ENCODE assay signal across 19 mouse cellular contexts in genomic region chr9:95549626-95550411, GRCm38 (mm10). TPM values are rescaled to one million over a fixed set of nuclear protein-coding genes. Genes with fewer than 3 reads are reported as not detected.
DNase-seq lines count a peak whose midpoint lies in the region; ATAC-seq and TF ChIP-seq lines count a peak whose summit lies in the region.
"Had no signal": no experiment of that assay in that cellular context is flagged by ENCODE, and none has a peak within 500 bp of the region (broad histone marks: within the 10 kb centered on the region; RNA-seq: fewer than 3 reads in every experiment).

No protein-coding gene starts in this region.

- WGBS in heart, adult 2 months = 46% methylated on average over 15 of the region's 15 CpGs
- WGBS in kidney, adult 2 months = 39% methylated on average over 15 of the region's 15 CpGs
- WGBS in kidney, embryonic 16.5 days = 37% methylated on average over 15 of the region's 15 CpGs
- 67% methylated on average over 15 of the region's 15 CpGs for WGBS in liver, embryonic 15.5 days (ENCODE audit: insufficient replicate concordance)

- no peak overlapping the region for H3K4me3 ChIP-seq in heart, adult 2 months
- no peak overlapping the region for H3K4me3 ChIP-seq in kidney, adult 2 months (ENCODE audit: insufficient read depth, low read depth, low read length)
- no peak overlapping the region for H3K4me3 ChIP-seq in kidney, embryonic 16.5 days (ENCODE audit: low read length)
- H3K4me3 ChIP-seq in liver, embryonic 15.5 days (replicated peaks) = no peak overlapping the region
- H3K4me3 ChIP-seq: embryonic facial prominence, embryonic 10.5 days; forebrain, embryonic 13.5 days; limb, embryonic 13.5 days; myocyte; neural tube, embryonic 15.5 days had no signal

- no peak overlapping the region for H3K4me2 ChIP-seq in kidney, embryonic 16.5 days (replicated peaks; ENCODE audit: low read depth, low read length)
- no peak overlapping the region for H3K4me2 ChIP-seq in liver, embryonic 15.5 days
- H3K4me2 ChIP-seq: forebrain, embryonic 13.5 days; hindbrain, embryonic 14.5 days; limb, embryonic 13.5 days; neural tube, embryonic 15.5 days had no signal

- no peak for TF ChIP-seq POLR2A in heart, adult 2 months (IDR thresholded peaks at IDR 0.05; ENCODE audit: insufficient read depth, low read depth, low read length)
- no peak for TF ChIP-seq POLR2A in kidney, adult 2 months (IDR thresholded peaks at IDR 0.05; ENCODE audit: low read depth, low read length)

- peaks cover 4% of the 10 kb centered on the region; the same call in 1 of the 2 replicates for H3K4me1 ChIP-seq in heart, adult 2 months (ENCODE audit: control insufficient read depth, insufficient read depth, low read length)
- peaks cover 17% of the 10 kb centered on the region; the same call in 1 of the 2 replicates for H3K4me1 ChIP-seq in kidney, adult 2 months (ENCODE audit: control insufficient read depth, insufficient read depth, low read length)
- 0 out of 2 replicates have a peak, but pooled peaks cover 2% of the 10 kb centered on the region for H3K4me1 ChIP-seq in kidney, embryonic 16.5 days (ENCODE audit: insufficient read depth, low read length)
- H3K4me1 ChIP-seq in liver, embryonic 15.5 days (replicated peaks) = peaks cover 85% of the 10 kb centered on the region
- H3K4me1 ChIP-seq: forebrain, embryonic 13.5 days; limb, embryonic 13.5 days had no signal

- ATAC-seq in kidney, embryonic 16.5 days (ENCODE audit: low FRiP score, low TSS enrichment) = no peak; the same call in 1 of the 2 replicates
- ATAC-seq in liver, embryonic 15.5 days (ENCODE audit: insufficient read depth) = no peak
- ATAC-seq: forebrain, embryonic 13.5 days; intestine, embryonic 16.5 days had no signal

- no peak overlapping the region for H3K9ac ChIP-seq in heart, adult 2 months (ENCODE audit: low read depth, low read length)
- H3K9ac ChIP-seq in kidney, embryonic 16.5 days (replicated peaks; ENCODE audit: low read length) = no peak overlapping the region
- no peak overlapping the region for H3K9ac ChIP-seq in liver, embryonic 15.5 days
- H3K9ac ChIP-seq: forebrain, embryonic 13.5 days; hindbrain, embryonic 14.5 days; limb, embryonic 13.5 days; neural tube, embryonic 15.5 days had no signal

- no peak for TF ChIP-seq EP300 in heart, adult 2 months (IDR thresholded peaks at IDR 0.05; ENCODE audit: insufficient read depth, low read depth, low read length)

- no peaks in the 10 kb centered on the region for H3K27me3 ChIP-seq in heart, adult 2 months (ENCODE audit: control insufficient read depth, insufficient read depth, low read length)
- no peaks in the 10 kb centered on the region for H3K27me3 ChIP-seq in kidney, adult 2 months (replicated peaks; ENCODE audit: control insufficient read depth, insufficient read depth, low read length)
- 0 out of 2 replicates have a peak, but pooled peaks cover 6% of the 10 kb centered on the region for H3K27me3 ChIP-seq in kidney, embryonic 16.5 days (ENCODE audit: insufficient read depth, low read length)
- no peaks in the 10 kb centered on the region for H3K27me3 ChIP-seq in liver, embryonic 15.5 days
- H3K27me3 ChIP-seq: forebrain, embryonic 13.5 days; neural tube, embryonic 15.5 days had no signal

- peak overlapping the region; percentile 82 for H3K27ac ChIP-seq in heart, adult 2 months
- H3K27ac ChIP-seq in kidney, adult 2 months (ENCODE audit: insufficient read depth, low read depth, low read length) = no peak overlapping the region
- no peak overlapping the region for H3K27ac ChIP-seq in kidney, embryonic 16.5 days (ENCODE audit: low read length)
- H3K27ac ChIP-seq in liver, embryonic 15.5 days (replicated peaks) = peak overlapping the region; percentile 78; the same call in 1 of the 2 replicates
- H3K27ac ChIP-seq: embryonic facial prominence, embryonic 10.5 days; forebrain, embryonic 13.5 days; hindbrain, embryonic 14.5 days; limb, embryonic 13.5 days; neural tube, embryonic 15.5 days had no signal

- H3K9me3 ChIP-seq in kidney, embryonic 16.5 days (ENCODE audit: low read length) = no peaks in the 10 kb centered on the region
- H3K9me3 ChIP-seq in liver, embryonic 15.5 days (replicated peaks) = no peaks in the 10 kb centered on the region
- H3K9me3 ChIP-seq: embryonic facial prominence, embryonic 10.5 days; forebrain, embryonic 13.5 days; limb, embryonic 13.5 days; neural tube, embryonic 15.5 days had no signal

- no peak for TF ChIP-seq CTCF in heart, adult 2 months (IDR thresholded peaks at IDR 0.05)
- no peak for TF ChIP-seq CTCF in kidney, adult 2 months (conservative IDR thresholded peaks at IDR 0.05; ENCODE audit: insufficient read depth, insufficient read length, low read depth, low read length)

- no peak for DNase-seq in heart, adult 2 months
- DNase-seq in heart, postnatal 25 days (ENCODE audit: low spot score) = no peak
- peak; percentile 78 for DNase-seq in kidney, adult 2 months
- DNase-seq in kidney, adult 9 months = peak; percentile 79
- no peak for DNase-seq in ovary, postnatal 10 days (ENCODE audit: low spot score)
- DNase-seq: adrenal gland, postnatal 36 days; gastrocnemius, postnatal 36 days; layer of hippocampus, adult 9-11 months; midbrain, embryonic 14.5 days; thymus, postnatal 25 days had no signal

- no peaks in the 10 kb centered on the region for H3K36me3 ChIP-seq in heart, adult 2 months (ENCODE audit: control insufficient read depth, insufficient read depth, low read length)
- no peaks in the 10 kb centered on the region for H3K36me3 ChIP-seq in kidney, adult 2 months (ENCODE audit: control insufficient read depth, insufficient read depth, low read length)
- no peaks in the 10 kb centered on the region for H3K36me3 ChIP-seq in kidney, embryonic 16.5 days (ENCODE audit: insufficient read depth, low read length)
- no peaks in the 10 kb centered on the region for H3K36me3 ChIP-seq in liver, embryonic 15.5 days (replicated peaks)
- H3K36me3 ChIP-seq: embryonic facial prominence, embryonic 10.5 days; limb, embryonic 13.5 days; neural tube, embryonic 15.5 days had no signal

- H3K79me2 ChIP-seq in heart, adult 2 months (replicated peaks; ENCODE audit: control insufficient read depth, insufficient read depth, low read length) = no peaks in the 10 kb centered on the region

- intact Hi-C loops in heart, adult 2 months (cut with DNase I) = loop anchor here (5.0 kb wide), 1 partner anchor 47 kb away; no protein-coding TSS in a partner anchor
- intact Hi-C loops in heart, postnatal 25 days (cut with DNase I) = loop anchor here (5.0 kb wide), 2 partner anchors 52 to 127 kb away; no protein-coding TSS in a partner anchor

RNA-seq across cellular contexts. Expression of gene Paqr9, which starts 9.6 kb away (rescaled TPM):
- 10 to 100 TPM; 38.5 to 42.5 TPM for total RNA-seq in heart, adult 2 months (2021)
- 21.3 and 26.7 TPM in 2 replicates for polyA plus RNA-seq in heart, adult 2 months (2012; rRNA removed)
- total RNA-seq in heart, postnatal 25 days (2021) = 10 to 100 TPM; 41.1 to 43.4 TPM
- polyA plus RNA-seq in kidney, adult 2 months (2012; rRNA removed) = 33.3 and 48.2 TPM in 2 replicates
- 0.81 and 1.00 TPM in 2 replicates for polyA plus RNA-seq in kidney, embryonic 16.5 days (2015; fragmentation: Nextera tagmentation; extraction: Ambion mirVana)
- polyA plus RNA-seq in liver, embryonic 15.5 days (2015; fragmentation: Nextera tagmentation; extraction: Ambion mirVana) = 13.3 and 14.9 TPM in 2 replicates

RNA-seq across cellular contexts. Expression of gene U2surp, which starts 38.0 kb away (rescaled TPM):
- 10 to 100 TPM; 31.9 to 39.9 TPM for total RNA-seq in heart, adult 2 months (2021)
- polyA plus RNA-seq in heart, adult 2 months (2012; rRNA removed) = 3.4 and 8.0 TPM in 2 replicates
- total RNA-seq in heart, postnatal 25 days (2021) = 10 to 100 TPM; 27.8 to 32.2 TPM
- polyA plus RNA-seq in kidney, adult 2 months (2012; rRNA removed) = 3.0 and 4.8 TPM in 2 replicates
- 100 and 134 TPM in 2 replicates for polyA plus RNA-seq in kidney, embryonic 16.5 days (2015; fragmentation: Nextera tagmentation; extraction: Ambion mirVana)
- 43.5 and 52.1 TPM in 2 replicates for polyA plus RNA-seq in liver, embryonic 15.5 days (2015; fragmentation: Nextera tagmentation; extraction: Ambion mirVana)

Comparison
In these comparisons a context has a peak if more than half of its experiments do, and no peak if none do; other contexts are left out.
1. DNase-seq: peak in kidney, adult 2 months (single experiment) and kidney, adult 9 months (single experiment); none in heart, adult 2 months (0 of 2), heart, postnatal 25 days (single experiment) and ovary, postnatal 10 days (single experiment).
2. H3K27ac ChIP-seq: peak in heart, adult 2 months (single experiment) and liver, embryonic 15.5 days (single experiment); none in kidney, adult 2 months (single experiment) and kidney, embryonic 16.5 days (single experiment).